Mouse (Mus musculus) heart, embryonic 12.5 days (tissue): ENCODE measurements around the gene Amt. TPM values are rescaled to one million over a fixed set of nuclear protein-coding genes. Genes with fewer than 3 reads are reported as not detected.

Source experiments
- ATAC-seq: fragments of 200-750 bp; cut with Nextera tagmentation; 2 replicates; pipeline ENCODE4 v1.8.0; 2017; ENCODE audit warnings: moderate TSS enrichment, moderate library complexity; ENCODE audit not compliant: insufficient number of reproducible peaks, low FRiP score
- H3K27ac ChIP-seq: fragments of 300-500 bp; sonication (generic); 2 replicates; pipeline ENCODE4 v1.5.1; 2016; ENCODE audit warnings: mild to moderate bottlenecking, moderate library complexity; ENCODE audit not compliant: poor library complexity, severe bottlenecking
- H3K27me3 ChIP-seq: fragments of 300-500 bp; sonication (generic); replicated peaks from 2 replicates; pipeline ENCODE4 v1.6.1; 2016; ENCODE audit warnings: mild to moderate bottlenecking, moderate library complexity
- H3K36me3 ChIP-seq: fragments of 300-500 bp; sonication (generic); 2 replicates; pipeline ENCODE4 v1.6.1; 2016; ENCODE audit warnings: mild to moderate bottlenecking, moderate library complexity
- H3K4me1 ChIP-seq: fragments of 300-500 bp; sonication (generic); replicated peaks from 2 replicates; pipeline ENCODE4 v1.6.1; 2016; ENCODE audit warnings: mild to moderate bottlenecking
- H3K4me2 ChIP-seq: fragments of 300-500 bp; sonication (generic); 2 replicates; pipeline ENCODE4 v1.6.1; 2016; ENCODE audit warnings: mild to moderate bottlenecking, moderate library complexity
- H3K4me3 ChIP-seq: fragments of 300-500 bp; sonication (generic); 2 replicates; pipeline ENCODE4 v1.5.1; 2016; ENCODE audit warnings: mild to moderate bottlenecking
- H3K9ac ChIP-seq: fragments of 300-500 bp; sonication (generic); 2 replicates; pipeline ENCODE4 v1.6.1; 2016; ENCODE audit warnings: mild to moderate bottlenecking, moderate library complexity
- H3K9me3 ChIP-seq: fragments of 300-500 bp; sonication (generic); replicated peaks from 2 replicates; pipeline ENCODE4 v1.6.1; 2016; ENCODE audit warnings: mild to moderate bottlenecking, moderate library complexity
- WGBS: fragments of 180-500 bp; shearing (Covaris S2); methylation state at CpG from one replicate; pipeline ENCODE4 v1.1.7; 2016; 5-methylcytosine and 5-hydroxymethylcytosine counted together
- polyA plus RNA-seq: library from polyadenylated mRNA; unstranded; fragments of >200 nt; fragmentation: Nextera tagmentation; extraction: Ambion mirVana; gene quantifications from 2 replicates; pipeline ENCODE4 v1.2.1, GENCODE M21; 2016

The Amt gene
- polyA plus RNA-seq, 1 experiment from 2014 or later, result 13.3 TPM

GRCm38 (mm10) chr9:108340258-108341138 is 43.8 kb downstream of the Amt start:
- Histone ChIP-seq H3K4me3 (peak overlapping the region; percentile 74), H3K36me3 (peaks cover 16% of the 10 kb centered on the region), H3K9ac (peak overlapping the region; percentile 95), H3K27me3 (no peaks in the 10 kb centered on the region), H3K4me1 (peaks cover 22% of the 10 kb centered on the region), H3K9me3 (no peaks in the 10 kb centered on the region), H3K4me2 (peak overlapping the region; percentile 80), H3K27ac (peak overlapping the region; percentile 97)
- WGBS, result 48% methylated on average over 10 of the region's 10 CpGs
- peak; percentile 54 for ATAC-seq

GRCm38 (mm10) chr9:108341139-108341475 is 44.5 kb downstream of the Amt start:
- Histone ChIP-seq H3K9ac (peak overlapping the region; percentile 15; the same call in 1 of the 2 replicates), H3K36me3 (peaks cover 10% of the 10 kb centered on the region), H3K4me2 (peak overlapping the region; percentile 80), H3K4me1 (peaks cover 22% of the 10 kb centered on the region), H3K4me3 (peak overlapping the region; percentile 74; the same call in 1 of the 2 replicates), H3K27ac (peak overlapping the region; percentile 97), H3K27me3 (no peaks in the 10 kb centered on the region), H3K9me3 (no peaks in the 10 kb centered on the region)
- no peak for ATAC-seq
- WGBS, result 78% methylated on average over 5 of the region's 5 CpGs

GRCm38 (mm10) chr9:108341801-108342200 is 45.1 kb downstream of the Amt start:
- H3K4me2 ChIP-seq, result no peak overlapping the region
- no peak overlapping the region for H3K4me3 ChIP-seq
- no peaks in the 10 kb centered on the region for H3K27me3 ChIP-seq
- H3K9me3 ChIP-seq, result no peaks in the 10 kb centered on the region
- H3K36me3 ChIP-seq, result peaks cover 8% of the 10 kb centered on the region; the same call in 1 of the 2 replicates
- peak overlapping the region; percentile 97 for H3K27ac ChIP-seq
- H3K4me1 ChIP-seq, result peaks cover 24% of the 10 kb centered on the region
- peak overlapping the region; percentile 38; the same call in 1 of the 2 replicates for H3K9ac ChIP-seq
- no peak for ATAC-seq

- 50% methylated on average over 5 of the region's 5 CpGs for WGBS
- H3K9ac ChIP-seq, result no peak overlapping the region
- no peak overlapping the region for H3K4me3 ChIP-seq
- ATAC-seq, result no peak
- H3K4me2 ChIP-seq, result no peak overlapping the region
- no peaks in the 10 kb centered on the region for H3K9me3 ChIP-seq
- peak overlapping the region; percentile 97; the same call in 1 of the 2 replicates for H3K27ac ChIP-seq
- peaks cover 8% of the 10 kb centered on the region; the same call in 1 of the 2 replicates for H3K36me3 ChIP-seq
- H3K27me3 ChIP-seq, result no peaks in the 10 kb centered on the region
- peaks cover 26% of the 10 kb centered on the region for H3K4me1 ChIP-seq
Measured at GRCm38 (mm10) chr9:108342301-108342831, 45.7 kb downstream of the Amt start.

GRCm38 (mm10) chr9:108343331-108343730 is 46.7 kb downstream of the Amt start:
- no peak overlapping the region for H3K27ac ChIP-seq
- no peak overlapping the region for H3K4me3 ChIP-seq
- WGBS, result 84% methylated on average over 3 of the region's 3 CpGs
- H3K36me3 ChIP-seq, result peaks cover 3% of the 10 kb centered on the region; the same call in 1 of the 2 replicates
- peaks cover 25% of the 10 kb centered on the region for H3K4me1 ChIP-seq
- peak overlapping the region; percentile 17; the same call in 1 of the 2 replicates for H3K9ac ChIP-seq
- H3K27me3 ChIP-seq, result no peaks in the 10 kb centered on the region
- H3K9me3 ChIP-seq, result no peaks in the 10 kb centered on the region
- no peak overlapping the region for H3K4me2 ChIP-seq
- ATAC-seq, result no peak

- peaks cover 3% of the 10 kb centered on the region; the same call in 1 of the 2 replicates for H3K36me3 ChIP-seq
- no peak overlapping the region for H3K4me3 ChIP-seq
- no peaks in the 10 kb centered on the region for H3K27me3 ChIP-seq
- H3K4me1 ChIP-seq, result peaks cover 27% of the 10 kb centered on the region
- no peaks in the 10 kb centered on the region for H3K9me3 ChIP-seq
- H3K4me2 ChIP-seq, result no peak overlapping the region
- no peak overlapping the region for H3K9ac ChIP-seq
- H3K27ac ChIP-seq, result no peak overlapping the region
- no peak for ATAC-seq
- WGBS, result 84% methylated on average over 1 of the region's 1 CpGs
Measured at GRCm38 (mm10) chr9:108343835-108344234, 47.2 kb downstream of the Amt start.

GRCm38 (mm10) chr9:108344471-108344870 is 47.8 kb downstream of the Amt start:
- no peak overlapping the region for H3K27ac ChIP-seq
- H3K4me2 ChIP-seq, result no peak overlapping the region
- H3K9me3 ChIP-seq, result no peaks in the 10 kb centered on the region
- no peaks in the 10 kb centered on the region for H3K27me3 ChIP-seq
- no peak for ATAC-seq
- H3K4me1 ChIP-seq, result peaks cover 34% of the 10 kb centered on the region
- no peak overlapping the region for H3K4me3 ChIP-seq
- no peak overlapping the region for H3K9ac ChIP-seq
- 74% methylated on average over 4 of the region's 4 CpGs for WGBS
- peaks cover 3% of the 10 kb centered on the region; the same call in 1 of the 2 replicates for H3K36me3 ChIP-seq

- Histone ChIP-seq H3K9me3 (no peaks in the 10 kb centered on the region), H3K36me3 (peaks cover 25% of the 10 kb centered on the region), H3K4me3 (peak overlapping the region; percentile 78), H3K27me3 (no peaks in the 10 kb centered on the region), H3K4me1 (peaks cover 21% of the 10 kb centered on the region), H3K4me2 (peak overlapping the region; percentile 91), H3K27ac (peak overlapping the region; percentile 94), H3K9ac (peak overlapping the region; percentile 87)
- ATAC-seq, result no peak
- 8% methylated on average over 11 of the region's 11 CpGs for WGBS
Measured at GRCm38 (mm10) chr9:108347024-108347423, 50.4 kb downstream of the Amt start.

- peaks cover 32% of the 10 kb centered on the region for H3K36me3 ChIP-seq
- no peaks in the 10 kb centered on the region for H3K27me3 ChIP-seq
- peak within 1 kb of the TSS; percentile 87 for H3K9ac ChIP-seq
- H3K4me1 ChIP-seq, result peaks cover 21% of the 10 kb centered on the region
- ATAC-seq, result peak; percentile 96
- WGBS, result under 1% methylated on average over 74 of the region's 75 CpGs
- H3K4me2 ChIP-seq, result peak within 1 kb of the TSS; percentile 91
- H3K9me3 ChIP-seq, result no peaks in the 10 kb centered on the region
- peak within 1 kb of the TSS; percentile 78 for H3K4me3 ChIP-seq
- peak within 1 kb of the TSS; percentile 94 for H3K27ac ChIP-seq
Measured at GRCm38 (mm10) chr9:108347540-108348289, 51.1 kb downstream of the Amt start, which contains the start of gene Usp4. Gene Usp4, plus strand, starts transcription at chr9:108347853.

- H3K27me3 ChIP-seq, result no peaks in the 10 kb centered on the region
- H3K9ac ChIP-seq, result peak overlapping the region; percentile 87
- 6% methylated on average over 14 of the region's 14 CpGs for WGBS
- no peak for ATAC-seq
- H3K4me3 ChIP-seq, result peak overlapping the region; percentile 78
- peaks cover 21% of the 10 kb centered on the region for H3K4me1 ChIP-seq
- peak overlapping the region; percentile 91 for H3K4me2 ChIP-seq
- peaks cover 38% of the 10 kb centered on the region for H3K36me3 ChIP-seq
- H3K9me3 ChIP-seq, result no peaks in the 10 kb centered on the region
- H3K27ac ChIP-seq, result peak overlapping the region; percentile 94
Measured at GRCm38 (mm10) chr9:108348290-108348680, 51.6 kb downstream of the Amt start.

GRCm38 (mm10) chr9:108349727-108350126 is 53.1 kb downstream of the Amt start:
- no peak overlapping the region for H3K9ac ChIP-seq
- peak overlapping the region; percentile 91; the same call in 1 of the 2 replicates for H3K4me2 ChIP-seq
- WGBS, result 83% methylated on average over 4 of the region's 4 CpGs
- no peak overlapping the region for H3K4me3 ChIP-seq
- H3K27me3 ChIP-seq, result no peaks in the 10 kb centered on the region
- H3K27ac ChIP-seq, result no peak overlapping the region
- no peaks in the 10 kb centered on the region for H3K9me3 ChIP-seq
- H3K4me1 ChIP-seq, result peaks cover 21% of the 10 kb centered on the region
- ATAC-seq, result no peak
- H3K36me3 ChIP-seq, result peaks cover 52% of the 10 kb centered on the region
